Mouse (Mus musculus) adrenal gland, postnatal 14 days (tissue): Measurements from ENCODE around the gene Rgs12. TPM values are rescaled to one million over a fixed set of nuclear protein-coding genes. Genes with fewer than 3 reads are reported as not detected.

ENCODE experiments used
- DNase-seq: peaks from one replicate; pipeline ENCODE4 v3.0.0; 2021; ENCODE audit warnings: mixed read lengths
- total RNA-seq: library from RNA; stranded (reverse); gene quantifications from 2 replicates; pipeline ENCODE4 v1.2.3, GENCODE M21; 2021

Gene Rgs12
- total RNA-seq, 1 experiment from 2014 or later, result 31.9 TPM

DNA sequence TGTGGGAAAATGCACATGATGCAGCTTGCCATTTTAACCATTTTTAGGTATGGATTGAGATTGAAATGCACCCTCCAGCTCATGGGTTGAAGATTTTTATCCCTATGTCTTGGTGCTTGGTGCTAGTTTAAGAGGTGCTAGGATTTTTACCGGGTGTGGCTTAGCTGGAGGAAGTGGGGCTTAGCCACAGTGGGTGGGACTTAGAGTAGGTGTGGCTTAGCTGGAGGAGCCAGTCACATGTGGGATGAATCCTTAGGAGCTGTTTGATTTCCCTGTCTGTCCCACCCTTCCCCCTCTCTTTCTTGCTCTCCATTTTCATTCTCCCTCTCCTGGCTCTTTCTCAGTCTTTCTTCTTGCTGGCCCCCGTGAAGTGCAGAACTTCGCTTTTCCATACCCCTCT, 32.5 kb downstream of the Rgs12 start:
- DNase-seq, result no peak

DNA sequence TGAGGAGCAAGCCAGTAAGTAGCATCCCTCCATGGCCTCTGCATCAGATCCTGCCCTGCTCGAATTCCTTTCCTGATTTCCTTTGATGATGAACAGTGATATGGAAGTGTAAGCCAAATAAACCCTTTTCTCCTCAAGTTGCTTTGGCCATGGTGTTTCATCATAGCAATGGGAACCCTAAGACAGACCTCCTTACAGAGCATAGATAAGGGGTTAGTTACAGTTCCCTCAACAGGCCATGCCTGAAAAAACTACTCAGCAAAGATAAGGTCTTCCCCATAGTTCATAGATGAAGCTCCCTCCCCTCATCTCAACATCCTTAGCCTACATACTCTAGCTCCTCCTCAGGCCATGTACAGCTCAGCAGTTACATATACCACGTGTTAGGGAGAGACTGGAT, 35.7 kb downstream of the Rgs12 start:
- no peak for DNase-seq

- DNase-seq, result peak; percentile 89
These were observed 36.6 kb downstream of the Rgs12 start for GRCm38 (mm10) chr5:34985867-34986266.

DNA sequence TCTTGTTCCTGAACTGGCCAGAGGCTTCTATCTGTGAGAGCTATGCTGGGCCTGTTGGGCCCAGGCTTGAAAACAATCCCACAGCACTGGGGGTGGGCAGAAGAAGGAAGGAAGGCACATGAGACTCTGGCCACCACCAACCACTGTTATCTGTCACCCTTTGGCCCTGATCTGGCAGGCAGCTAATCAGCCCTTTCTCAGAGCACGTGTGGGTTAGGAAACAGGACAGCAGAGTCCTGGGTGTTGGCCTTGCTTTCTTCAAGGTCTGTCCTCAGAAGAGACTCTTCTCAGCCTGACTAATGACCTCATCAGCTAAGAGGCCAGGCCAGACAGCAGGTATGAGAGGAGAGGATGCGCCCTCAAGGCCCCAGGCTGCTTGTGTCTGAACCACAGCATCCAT, 38.2 kb downstream of the Rgs12 start:
- peak; percentile 22 for DNase-seq

DNA sequence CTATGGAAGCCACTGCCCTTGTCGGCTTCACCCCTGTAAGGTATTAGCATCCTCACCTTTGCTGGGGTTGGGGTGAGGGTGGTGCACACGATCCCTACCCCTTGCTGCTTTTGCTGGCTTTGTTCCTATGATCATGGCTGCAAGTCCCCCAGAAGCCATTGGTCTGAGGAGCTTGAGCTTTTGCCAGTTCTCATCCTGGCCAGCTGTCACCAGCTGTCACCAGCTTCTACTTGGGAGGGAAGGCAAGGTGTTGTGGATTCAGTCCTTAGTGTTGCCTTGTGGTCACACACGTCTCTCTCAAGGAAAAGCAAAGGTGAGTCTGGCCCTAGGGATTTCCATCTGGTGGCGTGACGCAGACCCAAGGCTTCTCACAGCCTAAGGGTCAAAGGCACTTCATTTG, 39.4 kb downstream of the Rgs12 start:
- DNase-seq, result no peak

DNA sequence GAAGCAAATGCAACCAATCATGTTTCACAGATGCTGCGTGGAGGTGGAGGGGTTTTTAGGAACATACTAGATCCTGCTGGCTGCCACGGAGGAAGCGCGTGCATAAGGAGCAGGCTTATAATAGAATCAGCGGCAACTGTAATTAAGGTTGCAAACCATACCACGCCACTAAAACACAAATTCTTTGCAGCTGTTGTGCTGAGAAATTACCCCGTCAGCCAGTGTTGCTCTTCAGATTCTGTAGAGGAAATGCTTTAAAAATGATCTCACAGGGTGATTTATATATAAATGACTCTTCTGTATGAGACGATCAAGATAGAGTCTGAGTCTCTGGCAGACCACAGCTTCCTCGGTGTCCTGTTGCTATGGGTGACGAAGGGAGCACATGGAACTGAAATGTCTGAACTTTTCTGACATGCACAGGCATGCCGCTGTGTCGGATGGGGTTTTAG, 40.1 kb downstream of the Rgs12 start:
- DNase-seq, result no peak

DNA sequence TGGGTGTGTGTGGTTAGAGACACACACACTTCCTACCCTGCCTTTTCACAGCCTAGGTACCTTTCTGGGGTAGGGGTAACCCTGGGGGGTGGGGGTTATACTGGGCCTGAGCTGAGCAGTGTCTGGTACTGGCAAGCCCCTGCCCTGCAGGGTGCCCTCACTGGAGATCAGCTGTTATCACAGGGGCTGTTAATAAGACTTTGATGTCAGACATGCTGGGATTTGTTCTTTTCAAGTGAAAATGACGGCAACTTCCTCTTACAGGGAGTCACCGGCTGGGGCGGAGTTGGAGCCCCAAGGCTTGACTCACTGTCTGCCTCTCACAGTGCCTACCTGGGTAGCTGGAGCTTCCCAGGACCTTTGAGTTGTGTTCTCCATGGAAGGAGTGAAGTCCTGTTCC, 49.5 kb downstream of the Rgs12 start:
- DNase-seq, result no peak

GRCm38 (mm10) chr5:34999281-34999680, 50.0 kb downstream of the Rgs12 start:
- DNase-seq, result no peak

GRCm38 (mm10) chr5:35000323-35000722, 51.1 kb downstream of the Rgs12 start:
- DNase-seq, result no peak

DNA sequence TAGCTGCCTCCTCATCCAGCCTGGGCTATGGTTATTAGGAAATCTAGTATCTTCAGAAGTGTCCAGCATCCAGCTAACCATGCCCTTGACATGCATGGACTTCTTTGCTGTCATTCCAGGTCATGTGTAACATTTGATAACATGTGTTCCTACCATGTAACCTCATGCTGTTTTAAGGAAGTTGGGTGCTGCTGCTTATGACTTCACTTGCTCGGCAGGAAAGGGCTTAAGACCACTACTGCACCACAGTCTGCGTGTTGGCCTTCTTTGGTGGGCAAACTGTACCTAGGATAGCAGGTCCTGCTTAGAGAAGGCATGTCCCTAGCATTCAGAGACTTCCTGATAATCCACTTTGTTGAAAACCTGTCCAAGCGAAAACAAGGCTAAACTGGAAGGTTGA, 51.9 kb downstream of the Rgs12 start:
- DNase-seq, result no peak

GRCm38 (mm10) chr5:35003611-35004162, 54.4 kb downstream of the Rgs12 start:
- DNase-seq, result no peak

DNA sequence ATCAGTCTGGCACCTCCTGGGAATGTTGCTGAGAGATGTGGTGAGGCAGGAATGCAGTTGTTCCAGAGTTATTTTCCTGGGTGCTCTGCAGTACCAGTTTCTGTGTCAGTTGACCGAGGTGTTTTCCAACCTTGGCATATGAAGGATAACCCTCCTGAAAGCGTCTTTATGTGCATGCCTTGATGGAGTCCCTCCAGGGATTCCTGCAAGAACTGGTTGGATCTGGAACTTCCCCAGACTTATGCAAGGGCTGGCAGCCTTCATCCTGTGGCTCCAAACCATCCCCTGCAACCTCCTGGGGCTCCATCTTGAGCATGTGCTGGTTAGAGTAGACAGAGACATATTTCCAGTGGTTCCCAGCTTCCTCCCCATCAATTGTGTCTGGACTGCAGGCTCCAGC, 55.5 kb downstream of the Rgs12 start:
- DNase-seq, result no peak

- DNase-seq, result no peak
These were observed 56.4 kb downstream of the Rgs12 start for GRCm38 (mm10) chr5:35005659-35006058.

DNA sequence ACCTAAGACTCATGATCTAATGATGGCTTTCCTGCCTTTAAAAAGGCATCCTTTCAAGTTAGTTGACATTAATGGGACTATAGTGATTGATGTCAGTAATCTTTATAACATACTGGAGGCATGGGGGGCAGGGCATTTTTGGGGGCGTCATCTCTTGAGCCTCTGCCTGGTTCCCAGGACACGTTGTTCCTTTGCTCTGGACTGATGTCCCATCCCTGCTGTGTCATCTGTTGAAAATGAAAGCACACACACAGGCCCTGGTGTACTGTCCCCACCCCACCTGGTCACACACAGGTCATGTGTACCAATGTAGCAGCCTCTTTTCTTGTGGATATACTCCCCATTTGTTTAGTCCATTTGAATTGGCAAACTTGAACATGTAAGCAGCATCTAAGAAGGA, 57.4 kb downstream of the Rgs12 start:
- DNase-seq, result no peak

- DNase-seq, result peak; percentile 65
These were observed 59.9 kb downstream of the Rgs12 start for GRCm38 (mm10) chr5:35009163-35009562.

GRCm38 (mm10) chr5:35010656-35011055, 61.4 kb downstream of the Rgs12 start:
- no peak for DNase-seq

DNA sequence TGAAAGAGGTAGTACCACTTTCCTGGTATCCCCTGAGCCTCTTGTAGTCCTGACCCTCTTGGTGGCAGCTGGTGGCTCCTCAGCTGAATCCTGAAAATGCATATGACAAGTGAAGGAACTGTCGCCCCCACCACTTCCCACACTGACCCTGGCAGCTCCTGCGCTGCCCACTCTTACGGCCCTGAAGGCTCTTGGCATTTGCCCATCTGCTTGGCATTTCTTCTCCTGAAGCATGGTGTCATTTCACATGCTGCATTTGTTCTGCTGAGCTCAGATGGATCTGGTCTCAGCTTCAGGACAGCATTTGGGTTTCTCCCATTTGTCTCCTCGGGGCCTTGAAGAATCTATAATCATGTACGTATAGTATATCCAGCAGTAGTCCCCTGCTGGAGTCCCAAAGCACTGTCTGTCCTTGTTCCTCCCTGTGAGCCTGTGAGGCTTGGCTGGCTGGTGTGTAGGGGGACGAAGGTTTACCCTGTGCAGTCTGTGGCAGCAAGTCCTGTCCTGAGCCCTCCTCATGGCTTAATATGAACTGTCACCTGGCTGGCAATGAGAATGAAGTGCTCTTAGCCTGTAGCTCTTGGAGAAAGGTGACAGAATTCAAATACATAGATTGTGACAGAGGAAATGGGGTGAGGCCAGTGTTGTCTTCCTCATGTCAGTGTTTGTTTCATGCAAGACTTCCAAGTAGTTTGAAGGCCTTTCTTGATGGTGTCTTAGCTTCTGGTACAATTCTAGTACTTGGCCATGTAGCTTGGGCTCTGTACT, 62.1 kb downstream of the Rgs12 start:
- no peak for DNase-seq

DNA sequence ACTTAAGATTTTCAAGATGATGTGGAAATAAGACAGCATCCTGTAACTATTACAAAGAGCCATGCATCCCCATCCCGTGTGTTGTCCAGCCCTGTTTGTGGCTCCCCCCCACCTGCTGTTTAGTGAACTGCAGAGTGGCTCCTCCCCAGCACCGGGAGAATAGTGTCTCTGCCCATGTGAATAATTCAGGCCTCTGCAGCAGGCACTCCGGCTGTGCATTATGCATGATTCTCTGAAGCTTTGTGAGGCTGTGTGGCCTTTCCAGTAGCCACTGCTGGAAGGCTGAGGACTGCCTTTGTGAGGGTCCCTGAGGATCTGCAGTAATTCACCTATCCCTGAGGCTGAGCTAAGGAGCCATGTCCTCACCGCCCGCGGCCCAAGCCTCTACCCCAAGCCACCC, 64.8 kb downstream of the Rgs12 start:
- DNase-seq, result no peak

DNA sequence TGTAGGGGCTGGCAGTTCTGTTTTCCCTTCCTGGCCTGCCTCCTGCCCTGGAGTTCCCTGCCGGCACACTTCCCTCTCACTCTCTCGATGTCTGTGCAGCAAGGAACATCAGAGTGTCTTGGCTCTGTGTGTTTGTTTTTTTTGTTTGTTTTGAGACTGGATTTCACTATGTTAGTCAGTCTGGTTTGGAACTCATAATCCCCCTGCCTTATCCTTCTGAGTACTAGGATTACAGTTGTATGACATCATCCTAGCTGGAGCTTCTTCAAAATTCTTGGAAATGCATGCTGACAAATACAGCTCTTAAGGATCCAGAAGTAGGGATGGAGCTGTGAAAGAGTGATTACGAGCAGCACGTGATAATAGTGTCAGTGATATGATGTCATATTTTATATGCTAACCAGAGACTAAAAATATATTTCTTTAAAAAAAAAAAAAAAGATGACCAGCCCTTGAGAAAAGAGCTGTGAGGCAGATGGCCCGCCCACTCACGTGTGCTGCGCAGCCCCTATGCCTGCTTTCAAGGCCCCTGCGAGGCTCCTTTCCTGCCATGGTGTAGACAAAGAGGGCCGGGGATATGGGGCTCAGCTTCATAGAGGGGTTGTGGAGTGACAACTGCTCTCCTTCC, 70.5 kb downstream of the Rgs12 start:
- no peak for DNase-seq

GRCm38 (mm10) chr5:35020410-35021241, 71.4 kb downstream of the Rgs12 start:
- DNase-seq, result no peak

- DNase-seq, result peak; percentile 74
These were observed 75.7 kb downstream of the Rgs12 start for GRCm38 (mm10) chr5:35024975-35025374.

GRCm38 (mm10) chr5:35029303-35029702, 80.1 kb downstream of the Rgs12 start:
- DNase-seq, result no peak

DNA sequence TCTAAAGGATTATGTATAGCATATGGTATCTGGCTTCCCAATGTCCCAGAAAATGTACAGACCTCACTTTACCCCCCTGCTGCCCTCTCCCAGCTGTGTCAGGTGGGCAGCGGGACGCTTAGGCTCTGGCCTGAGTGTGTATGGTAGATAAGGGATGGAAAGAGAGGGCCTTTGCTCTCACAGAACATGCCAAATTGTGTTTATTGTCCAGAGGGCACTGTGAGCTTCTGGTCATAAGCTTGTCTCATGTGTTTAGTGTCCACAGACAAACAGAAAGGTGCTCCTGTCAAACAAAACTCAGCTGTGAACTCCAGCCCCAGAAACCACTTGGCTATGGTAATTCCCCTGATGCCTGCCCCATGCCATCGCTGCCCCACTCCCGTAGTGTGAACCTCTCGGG, 80.5 kb downstream of the Rgs12 start:
- no peak for DNase-seq
